Mouse (Mus musculus) liver, embryonic 14.5 days (tissue): ENCODE measurements around the gene Atp2b4. TPM values are rescaled to one million over a fixed set of nuclear protein-coding genes. Genes with fewer than 3 reads are reported as not detected.

ENCODE experiments used
- ATAC-seq: fragments of 200-750 bp; cut with Nextera tagmentation; 2 replicates; pipeline ENCODE4 v1.8.0; 2017; ENCODE audit warnings: moderate number of reproducible peaks, mild to moderate bottlenecking, moderate library complexity; ENCODE audit not compliant: insufficient read depth
- DNase-seq, 3 experiments: peaks; one replicate each; pipeline ENCODE4 v3.0.0-alpha.2; 2012 to 2013; ENCODE audit warnings: low read depth in 3 of 3, low spot score in 3 of 3
- H3K27ac ChIP-seq: fragments of 300-500 bp; sonication (generic); 2 replicates; pipeline ENCODE4 v1.5.1; 2014; ENCODE audit warnings: moderate library complexity, mild to moderate bottlenecking, control low read depth, inconsistent platforms
- H3K27me3 ChIP-seq: fragments of 300-500 bp; sonication (generic); 2 replicates; pipeline ENCODE4 v1.6.1; 2014; ENCODE audit warnings: mild to moderate bottlenecking, low read length, moderate library complexity; ENCODE audit not compliant: control insufficient read depth, insufficient read depth
- H3K36me3 ChIP-seq: fragments of 300-500 bp; sonication (generic); replicated peaks from 2 replicates; pipeline ENCODE4 v1.6.1; 2014; ENCODE audit warnings: low read depth; ENCODE audit not compliant: control insufficient read depth, insufficient read depth
- H3K4me1 ChIP-seq, 2 experiments: fragments of 200-500 bp in 1 of 2; fragments of 300-500 bp in 1 of 2; sonication (generic) in 1 of 2; replicated peaks; 2 replicates each; pipeline ENCODE4 v1.6.1; 2012 to 2014; ENCODE audit warnings: antibody characterized with exemption in 1 of 2, inconsistent platforms in 1 of 2, low read length in 1 of 2; ENCODE audit not compliant: control insufficient read depth in 2 of 2, insufficient read depth in 2 of 2
- H3K4me2 ChIP-seq: fragments of 300-500 bp; sonication (generic); 2 replicates; pipeline ENCODE4 v1.6.1; 2014; ENCODE audit warnings: low read depth, mild to moderate bottlenecking, control low read depth, moderate library complexity
- H3K4me3 ChIP-seq, 2 experiments: fragments of 200-500 bp in 1 of 2; fragments of 300-500 bp in 1 of 2; sonication (generic) in 1 of 2; 2 replicates each; pipeline ENCODE4 v1.5.1; 2012 to 2014; ENCODE audit warnings: low read depth in 2 of 2, low read length in 2 of 2, mild to moderate bottlenecking in 2 of 2, control low read depth in 1 of 2, inconsistent platforms in 1 of 2, moderate library complexity in 1 of 2; ENCODE audit not compliant: insufficient read depth in 1 of 2
- H3K9ac ChIP-seq: fragments of 300-500 bp; sonication (generic); replicated peaks from 2 replicates; pipeline ENCODE4 v1.6.1; 2014; ENCODE audit warnings: mild to moderate bottlenecking, control low read depth, moderate library complexity
- H3K9me3 ChIP-seq: fragments of 300-500 bp; sonication (generic); 2 replicates; pipeline ENCODE4 v1.6.1; 2016; ENCODE audit warnings: low read length, mixed read lengths; ENCODE audit not compliant: control insufficient read depth
- CTCF ChIP-seq: IDR thresholded peaks from 2 replicates; pipeline ENCODE4 v1.5.1; 2016; ENCODE audit warnings: antibody characterized with exemption, low read depth, control low read depth
- EP300 ChIP-seq: IDR thresholded peaks from 2 replicates; pipeline ENCODE4 v1.6.1; 2016; ENCODE audit warnings: antibody characterized with exemption, low read depth
- WGBS: fragments of 180-500 bp; shearing (Covaris S2); extraction: QIAGEN DNeasy Blood & Tissue Kit; methylation state at CpG from one replicate; pipeline ENCODE4 v1.1.7; 2014; ENCODE audit not compliant: insufficient replicate concordance; 5-methylcytosine and 5-hydroxymethylcytosine counted together
- polyA plus RNA-seq, 2 experiments: library from polyadenylated mRNA; depleted of rRNA in 1 of 2; stranded (reverse) in 1 of 2; unstranded in 1 of 2; fragments of >200 nt; fragmentation: Nextera tagmentation in 1 of 2; extraction: Ambion mirVana in 1 of 2; gene quantifications; 2 replicates each; pipeline versions ENCODE4 v1.2.1 to v1.2.3; 2012 to 2014

Atp2b4 gene
- polyA plus RNA-seq, 2 experiments: 16.5 to 33.1 TPM

DNA sequence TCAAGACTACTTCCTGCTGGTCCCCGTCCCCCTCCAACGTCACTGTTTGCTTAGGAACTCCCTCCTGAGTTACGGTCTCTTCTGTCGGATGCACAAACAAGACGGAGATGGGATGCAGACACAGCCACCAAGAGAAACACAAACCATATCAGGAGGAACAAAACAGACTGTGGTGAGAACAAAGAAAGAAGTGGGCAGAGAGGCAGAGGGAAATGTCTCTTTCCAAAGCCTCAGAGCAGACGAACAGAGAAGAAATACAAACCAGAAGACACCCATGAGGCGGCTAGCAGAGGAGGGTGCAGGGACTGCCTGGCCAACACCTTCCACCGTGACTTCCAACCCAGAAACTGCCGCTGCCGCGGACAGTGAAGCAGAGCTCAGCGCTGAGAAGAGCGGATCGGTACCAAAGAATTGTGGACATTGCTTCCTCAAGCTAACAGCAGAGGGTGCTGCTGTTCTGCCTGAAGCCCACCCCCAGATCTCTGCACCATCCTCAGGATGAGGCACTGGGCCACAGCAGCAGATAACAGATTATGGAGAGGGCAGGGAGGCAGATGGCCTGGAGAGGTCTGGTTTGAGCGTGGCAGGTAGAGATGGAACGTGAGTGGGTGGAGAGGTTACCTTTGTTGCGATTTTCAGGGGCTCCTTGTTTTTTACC is 64.7 kb downstream of the Atp2b4 start:
- peaks cover 0 to 3% of the 10 kb centered on the region in 2 experiments; a peak in 2 of 4 replicates for H3K4me1 ChIP-seq
- H3K27ac ChIP-seq: no peak overlapping the region
- ATAC-seq (peak; percentile 65), DNase-seq (no peak)
- TF ChIP-seq EP300 (no peak), CTCF (peak; percentile 91)
- no peak overlapping the region for H3K9ac ChIP-seq
- no peaks in the 10 kb centered on the region for H3K9me3 ChIP-seq
- H3K36me3 ChIP-seq: peaks cover 87% of the 10 kb centered on the region
- H3K4me3 ChIP-seq: no peak overlapping the region
- no peak overlapping the region for H3K4me2 ChIP-seq
- H3K27me3 ChIP-seq: no peaks in the 10 kb centered on the region
- 42% methylated on average over 17 of the region's 17 CpGs for WGBS

DNA sequence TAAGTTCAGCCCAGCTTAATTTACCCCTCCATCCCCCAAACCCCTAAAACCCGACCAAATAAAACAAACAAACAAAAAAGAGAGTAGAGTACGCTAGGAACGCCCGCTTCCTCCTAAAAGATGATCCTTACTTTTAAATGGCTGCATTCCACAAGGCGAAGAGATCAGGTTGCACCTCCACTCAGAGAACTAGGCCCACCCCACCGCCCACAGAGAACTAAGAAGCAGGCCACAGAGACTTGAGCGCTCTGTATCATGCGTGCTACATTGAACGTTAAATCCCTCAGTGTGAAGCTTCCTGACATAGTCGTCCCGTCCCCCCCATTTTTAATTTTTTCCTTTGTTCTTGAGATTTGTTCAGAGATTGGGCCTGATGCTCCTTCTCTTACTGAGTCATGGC is 68.0 kb downstream of the Atp2b4 start:
- Histone ChIP-seq H3K36me3 (peaks cover 92% of the 10 kb centered on the region), H3K9me3 (no peaks in the 10 kb centered on the region), H3K4me1 (peaks cover 0 to 11% of the 10 kb centered on the region in 2 experiments; a peak in 2 of 4 replicates), H3K27ac (no peak overlapping the region), H3K27me3 (no peaks in the 10 kb centered on the region), H3K9ac (no peak overlapping the region), H3K4me2 (no peak overlapping the region), H3K4me3 (no peak overlapping the region)
- DNase-seq: no peak
- TF ChIP-seq EP300 (no peak), CTCF (no peak)
- WGBS: 86% methylated on average over 11 of the region's 11 CpGs
- no peak for ATAC-seq

DNA sequence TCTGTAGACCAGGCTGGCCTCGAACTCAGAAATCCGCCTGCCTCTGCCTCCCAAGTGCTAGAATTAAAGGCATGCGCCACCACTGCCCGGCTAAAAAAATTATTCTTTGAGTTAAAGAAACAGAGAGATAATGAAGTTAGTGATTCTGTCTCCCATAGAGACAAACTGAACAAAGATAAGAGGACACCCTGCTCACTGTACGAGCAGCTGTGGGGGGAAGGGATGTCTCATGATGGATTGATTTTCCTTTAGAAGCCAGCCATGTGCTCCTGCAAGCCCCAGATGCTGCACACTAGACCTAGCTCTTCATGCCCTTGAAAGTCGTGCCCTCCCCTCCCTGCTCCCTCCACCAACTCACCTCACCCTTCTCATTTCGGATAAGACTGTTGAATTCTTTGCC is 72.5 kb downstream of the Atp2b4 start:
- no peak for TF ChIP-seq CTCF
- TF ChIP-seq EP300: no peak
- H3K9ac ChIP-seq: no peak overlapping the region
- no peak overlapping the region for H3K27ac ChIP-seq
- peak; percentile 56; the same call in 1 of the 2 replicates for ATAC-seq
- peaks cover 0 to 10% of the 10 kb centered on the region in 2 experiments; a peak in 2 of 4 replicates for H3K4me1 ChIP-seq
- H3K36me3 ChIP-seq: peaks cover 88% of the 10 kb centered on the region
- no peak overlapping the region for H3K4me3 ChIP-seq
- WGBS: 45% methylated on average over 7 of the region's 7 CpGs
- H3K4me2 ChIP-seq: no peak overlapping the region
- no peaks in the 10 kb centered on the region for H3K27me3 ChIP-seq
- no peak for DNase-seq
- no peaks in the 10 kb centered on the region for H3K9me3 ChIP-seq

DNA sequence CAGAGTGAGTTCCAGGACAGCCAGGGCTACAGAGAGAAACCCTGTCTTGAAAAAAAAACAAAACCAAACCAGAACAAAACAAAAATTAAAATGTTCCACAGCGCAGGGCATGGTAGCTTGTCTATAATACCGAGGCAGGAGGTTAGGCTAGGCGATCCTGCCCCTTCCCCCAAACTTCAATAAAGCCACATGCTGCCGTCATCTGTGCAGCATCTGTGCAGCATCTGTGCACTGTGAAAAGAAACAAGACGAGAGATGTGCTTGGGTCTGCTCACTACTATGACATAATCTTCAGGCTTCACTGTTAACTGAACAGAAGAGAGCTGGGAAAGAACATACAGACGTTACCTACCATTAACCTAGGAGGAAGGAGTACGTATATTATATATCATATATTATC is 80.5 kb downstream of the Atp2b4 start:
- peaks cover 87% of the 10 kb centered on the region for H3K36me3 ChIP-seq
- TF ChIP-seq EP300 (no peak), CTCF (no peak)
- ATAC-seq: no peak

DNA sequence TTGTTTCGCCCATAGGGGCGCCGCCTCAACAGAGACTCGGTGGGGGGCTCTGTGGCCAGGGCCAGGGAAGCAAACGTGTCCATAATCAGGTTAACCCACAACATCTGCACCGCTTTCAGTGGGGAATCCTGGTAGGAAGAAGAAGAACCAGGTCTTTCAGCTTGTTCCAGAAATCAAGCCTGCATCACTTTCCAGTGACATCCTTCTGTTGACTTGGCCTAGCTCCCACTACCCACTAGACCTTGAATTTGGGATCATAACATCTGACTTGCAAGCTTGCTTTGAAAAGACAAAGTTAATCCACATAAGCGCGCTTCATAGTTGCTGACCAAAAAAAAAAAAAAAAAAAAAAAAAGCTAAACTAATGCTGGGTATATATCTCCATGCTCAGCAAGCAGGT is 82.1 kb downstream of the Atp2b4 start:
- Histone ChIP-seq H3K27ac (no peak overlapping the region), H3K27me3 (no peaks in the 10 kb centered on the region), H3K9ac (no peak overlapping the region), H3K4me3 (no peak overlapping the region), H3K36me3 (peaks cover 87% of the 10 kb centered on the region), H3K4me1 (no peaks in the 10 kb centered on the region), H3K4me2 (no peak overlapping the region), H3K9me3 (no peaks in the 10 kb centered on the region)
- WGBS: 95% methylated on average over 8 of the region's 8 CpGs
- no peak for DNase-seq
- no peak for TF ChIP-seq EP300
- no peak for ATAC-seq

More for the DNA sequence above, 80.5 kb downstream of the Atp2b4 start:
- H3K27ac ChIP-seq: no peak overlapping the region
- no peak overlapping the region for H3K4me3 ChIP-seq
- WGBS: 93% methylated on average over 7 of the region's 7 CpGs
- no peaks in the 10 kb centered on the region for H3K4me1 ChIP-seq
- no peak overlapping the region for H3K9ac ChIP-seq
- no peak overlapping the region for H3K4me2 ChIP-seq
- no peak for DNase-seq
- H3K27me3 ChIP-seq: no peaks in the 10 kb centered on the region
- H3K9me3 ChIP-seq: no peaks in the 10 kb centered on the region
